Mouse (Mus musculus) thymus, adult 2 months (tissue): Measurements from ENCODE around the gene Sh2b2.

Experiments
- CTCF ChIP-seq: fragments of 200-500 bp; IDR thresholded peaks from 2 replicates; pipeline ENCODE4 v1.5.1; 2012; ENCODE audit warnings: mild to moderate bottlenecking, control low read depth, low read length, moderate library complexity, borderline replicate concordance; ENCODE audit not compliant: control insufficient read depth, poor library complexity, insufficient read depth; ENCODE audit errors: extremely low read depth
- POLR2A ChIP-seq: fragments of 200-500 bp; IDR thresholded peaks from 2 replicates; pipeline ENCODE4 v1.6.1; 2012; ENCODE audit warnings: mild to moderate bottlenecking, low read length, control low read depth, moderate library complexity; ENCODE audit not compliant: control insufficient read depth, poor library complexity, insufficient read depth; ENCODE audit errors: extremely low read depth

DNA sequence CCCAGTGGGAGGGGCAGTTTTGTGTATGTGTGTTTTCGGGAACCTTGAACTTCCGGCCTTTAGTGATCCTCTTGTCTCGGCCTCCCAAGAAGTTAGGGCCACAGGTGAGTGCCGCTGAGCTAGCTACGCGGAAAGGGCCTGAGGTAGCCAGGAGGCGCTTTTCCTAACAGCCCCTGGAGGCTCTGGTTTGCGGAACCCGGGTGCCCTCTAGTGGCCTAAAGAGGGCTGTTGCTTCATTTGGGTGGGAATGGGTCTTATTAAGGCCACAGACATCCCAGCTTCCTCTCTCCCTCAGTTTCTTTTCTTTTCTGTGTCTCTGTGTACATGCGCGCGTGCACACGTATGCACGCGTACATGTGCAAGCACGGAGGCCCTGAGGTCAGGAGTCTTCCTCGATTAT lies 6.5 kb upstream of the Sh2b2 start:
- peak; percentile 87 for TF ChIP-seq CTCF
- no peak for TF ChIP-seq POLR2A
